Mouse (Mus musculus): ENCODE results near the gene 6330403K07Rik. TPM values are rescaled to one million over a fixed set of nuclear protein-coding genes. Genes with fewer than 3 reads are reported as not detected.

6330403K07Rik gene
- polyA plus RNA-seq, 2 experiments = 84.5 to 165 TPM

DNA sequence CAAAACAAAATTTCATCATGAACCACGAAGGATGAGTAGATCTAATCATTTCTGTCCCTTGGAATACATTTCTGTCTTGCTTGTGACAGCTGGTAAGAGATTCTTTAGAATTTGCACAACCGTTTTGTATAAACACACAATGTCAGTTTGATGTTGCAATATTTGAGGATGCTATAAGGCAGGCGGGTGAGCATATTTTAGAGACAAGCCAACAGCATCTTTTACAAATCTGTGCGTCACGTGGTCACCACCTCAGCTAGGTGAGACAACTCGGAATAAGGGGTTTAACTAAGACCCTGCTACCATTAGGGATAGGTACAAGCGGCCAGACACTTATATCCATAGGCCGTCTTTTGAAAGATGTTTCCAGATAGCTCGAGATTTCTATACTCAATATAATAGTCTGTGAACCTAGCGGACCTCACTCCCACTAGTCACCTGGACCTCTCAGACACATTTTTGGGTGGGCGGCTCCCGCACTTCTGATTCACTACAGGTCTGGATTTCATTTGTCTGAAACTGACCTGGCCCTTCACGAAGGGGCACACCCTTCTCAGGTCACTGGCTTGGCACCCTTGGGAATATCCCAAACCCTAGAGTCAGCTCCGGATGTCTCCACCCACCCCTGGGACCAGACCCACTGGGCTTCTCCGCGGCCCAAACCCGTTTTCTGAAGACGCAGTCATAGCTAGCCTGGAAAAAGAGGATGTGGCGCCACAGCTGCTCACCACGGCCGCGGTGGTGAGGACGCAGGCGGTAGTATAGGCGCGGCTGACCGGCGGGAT is 14.7 kb downstream of the 6330403K07Rik start:
- DNase-seq (ENCODE audit: low spot score) (peak; percentile 3), ATAC-seq (ENCODE audit: low FRiP score, low read depth) (peak; percentile 7)
- whole genome bisulfite sequencing = 7% methylated on average over 28 of the region's 28 CpGs
- peaks cover 20% of the 10 kb centered on the region for H3K4me1 ChIP-seq (ENCODE audit: control insufficient read depth, insufficient read depth, low read length)
- peak overlapping the region; percentile 85 for H3K9ac ChIP-seq (ENCODE audit: low read depth, low read length, severe bottlenecking)
- H3K27ac ChIP-seq (replicated peaks; ENCODE audit: low read depth, low read length) = peak overlapping the region; percentile 58
- H3K4me3 ChIP-seq (replicated peaks; ENCODE audit: low read length) = peak overlapping the region; percentile 91
- H3K9me3 ChIP-seq (ENCODE audit: control insufficient read depth, low read length) = no peaks in the 10 kb centered on the region
- H3K27me3 ChIP-seq (ENCODE audit: control insufficient read depth, insufficient read depth, low read length) = no peaks in the 10 kb centered on the region
- H3K4me2 ChIP-seq (replicated peaks; ENCODE audit: low read depth, low read length, severe bottlenecking) = peak overlapping the region; percentile 82
- TF ChIP-seq POLR2A (IDR thresholded peaks at IDR 0.05; ENCODE audit: borderline replicate concordance, extremely low read depth, insufficient read depth, insufficient read length) = no peak
- H3K36me3 ChIP-seq (ENCODE audit: control insufficient read depth, insufficient read depth, low read length) = peaks cover 22% of the 10 kb centered on the region

GRCm38 (mm10) chr11:71017051-71017450 is 16.3 kb downstream of the 6330403K07Rik start:
- ATAC-seq (ENCODE audit: low FRiP score, low read depth) (no peak), DNase-seq (ENCODE audit: low spot score) (no peak)
- no peaks in the 10 kb centered on the region for H3K27me3 ChIP-seq (ENCODE audit: control insufficient read depth, insufficient read depth, low read length)
- TF ChIP-seq POLR2A (IDR thresholded peaks at IDR 0.05; ENCODE audit: borderline replicate concordance, extremely low read depth, insufficient read depth, insufficient read length) = no peak
- peaks cover 20% of the 10 kb centered on the region for H3K4me1 ChIP-seq (ENCODE audit: control insufficient read depth, insufficient read depth, low read length)
- H3K9me3 ChIP-seq (ENCODE audit: control insufficient read depth, low read length) = no peaks in the 10 kb centered on the region
- H3K27ac ChIP-seq (replicated peaks; ENCODE audit: low read depth, low read length) = no peak overlapping the region
- H3K4me3 ChIP-seq (replicated peaks; ENCODE audit: low read length) = no peak overlapping the region
- H3K36me3 ChIP-seq (ENCODE audit: control insufficient read depth, insufficient read depth, low read length) = peaks cover 24% of the 10 kb centered on the region
- H3K9ac ChIP-seq (ENCODE audit: low read depth, low read length, severe bottlenecking) = no peak overlapping the region
- H3K4me2 ChIP-seq (replicated peaks; ENCODE audit: low read depth, low read length, severe bottlenecking) = no peak overlapping the region
- 97% methylated on average over 1 of the region's 1 CpGs for WGBS

- 95% methylated on average over 7 of the region's 7 CpGs for WGBS
- Histone ChIP-seq H3K4me2 (replicated peaks; ENCODE audit: low read depth, low read length, severe bottlenecking) (no peak overlapping the region), H3K36me3 (ENCODE audit: control insufficient read depth, insufficient read depth, low read length) (peaks cover 51% of the 10 kb centered on the region)
These were observed 20.6 kb downstream of the 6330403K07Rik start for GRCm38 (mm10) chr11:71012743-71013142.

GRCm38 (mm10) chr11:71008321-71008720 is 25.0 kb downstream of the 6330403K07Rik start:
- ATAC-seq (ENCODE audit: low FRiP score, low read depth) (no peak), DNase-seq (ENCODE audit: low spot score) (no peak)
- Histone ChIP-seq H3K27me3 (ENCODE audit: control insufficient read depth, insufficient read depth, low read length) (no peaks in the 10 kb centered on the region), H3K36me3 (ENCODE audit: control insufficient read depth, insufficient read depth, low read length) (peaks cover 50% of the 10 kb centered on the region), H3K27ac (replicated peaks; ENCODE audit: low read depth, low read length) (no peak overlapping the region), H3K4me1 (ENCODE audit: control insufficient read depth, insufficient read depth, low read length) (peaks cover 5% of the 10 kb centered on the region), H3K4me3 (replicated peaks; ENCODE audit: low read length) (no peak overlapping the region), H3K9me3 (ENCODE audit: control insufficient read depth, low read length) (no peaks in the 10 kb centered on the region), H3K4me2 (replicated peaks; ENCODE audit: low read depth, low read length, severe bottlenecking) (no peak overlapping the region), H3K9ac (ENCODE audit: low read depth, low read length, severe bottlenecking) (no peak overlapping the region)
- 91% methylated on average over 3 of the region's 3 CpGs for WGBS
- no peak for TF ChIP-seq POLR2A (IDR thresholded peaks at IDR 0.05; ENCODE audit: borderline replicate concordance, extremely low read depth, insufficient read depth, insufficient read length)

More at GRCm38 (mm10) chr11:71012743-71013142, 20.6 kb downstream of the 6330403K07Rik start:
- Histone ChIP-seq H3K4me1 (ENCODE audit: control insufficient read depth, insufficient read depth, low read length) (peaks cover 3% of the 10 kb centered on the region), H3K9ac (ENCODE audit: low read depth, low read length, severe bottlenecking) (no peak overlapping the region), H3K9me3 (ENCODE audit: control insufficient read depth, low read length) (no peaks in the 10 kb centered on the region), H3K27ac (replicated peaks; ENCODE audit: low read depth, low read length) (no peak overlapping the region), H3K4me3 (replicated peaks; ENCODE audit: low read length) (no peak overlapping the region), H3K27me3 (ENCODE audit: control insufficient read depth, insufficient read depth, low read length) (no peaks in the 10 kb centered on the region)
- no peak for TF ChIP-seq POLR2A (IDR thresholded peaks at IDR 0.05; ENCODE audit: borderline replicate concordance, extremely low read depth, insufficient read depth, insufficient read length)
- ATAC-seq (ENCODE audit: low FRiP score, low read depth) = no peak
- DNase-seq (ENCODE audit: low spot score) = no peak

GRCm38 (mm10) chr11:71007831-71008230 is 25.5 kb downstream of the 6330403K07Rik start:
- no peak overlapping the region for H3K9ac ChIP-seq (ENCODE audit: low read depth, low read length, severe bottlenecking)
- DNase-seq (ENCODE audit: low spot score) (no peak), ATAC-seq (ENCODE audit: low FRiP score, low read depth) (no peak)
- no peak overlapping the region for H3K27ac ChIP-seq (replicated peaks; ENCODE audit: low read depth, low read length)
- H3K27me3 ChIP-seq (ENCODE audit: control insufficient read depth, insufficient read depth, low read length) = no peaks in the 10 kb centered on the region
- peaks cover 48% of the 10 kb centered on the region for H3K36me3 ChIP-seq (ENCODE audit: control insufficient read depth, insufficient read depth, low read length)
- peaks cover 10% of the 10 kb centered on the region for H3K4me1 ChIP-seq (ENCODE audit: control insufficient read depth, insufficient read depth, low read length)
- no peaks in the 10 kb centered on the region for H3K9me3 ChIP-seq (ENCODE audit: control insufficient read depth, low read length)
- H3K4me2 ChIP-seq (replicated peaks; ENCODE audit: low read depth, low read length, severe bottlenecking) = no peak overlapping the region
- TF ChIP-seq POLR2A (IDR thresholded peaks at IDR 0.05; ENCODE audit: borderline replicate concordance, extremely low read depth, insufficient read depth, insufficient read length) = no peak
- no peak overlapping the region for H3K4me3 ChIP-seq (replicated peaks; ENCODE audit: low read length)
- 90% methylated on average over 7 of the region's 7 CpGs for WGBS
